Mouse (Mus musculus) G1E (cell line): Measurements from ENCODE around the gene Tfcp2.

Source experiments
- CTCF ChIP-seq: IDR thresholded peaks from 2 replicates; pipeline ENCODE4 v1.5.1; 2012; ENCODE audit warnings: low read depth, low read length, inconsistent platforms, mixed read lengths
- POLR2AphosphoS5 ChIP-seq: IDR thresholded peaks from 2 replicates; pipeline ENCODE4 v1.6.1; 2012; ENCODE audit warnings: low read depth, low read length, inconsistent platforms; ENCODE audit not compliant: insufficient replicate concordance
- TAL1 ChIP-seq: conservative IDR thresholded peaks from 2 replicates; pipeline ENCODE4 v1.6.1; 2012; ENCODE audit warnings: low read depth, low read length, inconsistent platforms, mixed read lengths

GRCm38 (mm10) chr15:100510072-100510471 is 41.7 kb downstream of the Tfcp2 start:
- TF ChIP-seq TAL1 (no peak), CTCF (no peak), POLR2AphosphoS5 (no peak)
